10 mouse cellular contexts compared by ENCODE assay signal in the genomic region with DNA sequence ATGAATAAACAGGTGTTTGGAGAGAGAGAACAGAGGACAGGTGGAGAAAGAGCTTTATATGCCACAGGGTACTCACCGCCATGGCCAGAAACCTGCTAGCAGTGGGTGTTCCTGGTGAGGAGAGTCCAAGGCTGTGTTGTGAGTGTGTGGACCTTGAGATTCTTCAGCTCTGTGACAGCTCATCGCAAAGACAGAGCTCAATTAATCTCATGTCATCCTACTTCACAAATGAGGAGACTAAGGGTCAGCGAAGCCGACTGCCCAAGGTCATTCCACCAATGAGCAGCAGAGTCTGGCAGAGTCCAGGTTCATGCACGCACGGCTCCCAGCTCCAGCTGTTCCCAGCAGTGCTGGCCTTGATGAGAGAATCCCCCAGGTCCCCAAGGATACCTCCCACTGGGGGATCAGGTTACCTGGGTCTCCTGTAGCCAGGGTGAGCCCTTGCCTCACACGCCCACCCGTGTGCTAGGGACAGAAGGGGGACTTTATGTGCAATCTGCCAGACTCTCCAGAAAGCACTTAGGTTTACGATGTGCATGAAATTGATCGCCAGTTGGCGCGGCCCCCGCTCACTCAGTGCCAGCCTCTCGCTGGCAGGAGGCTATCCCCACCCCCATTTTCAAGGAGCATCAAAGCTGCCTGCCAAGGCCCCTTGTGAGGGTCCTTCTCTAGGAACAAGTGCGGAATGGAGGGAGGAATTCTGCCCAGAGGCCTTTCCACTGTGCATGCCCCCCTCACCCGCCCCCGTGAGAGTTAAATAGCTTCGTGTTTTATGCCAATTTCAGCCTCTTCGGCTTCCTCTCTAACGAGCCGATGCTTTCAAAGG. TPM values are rescaled to one million over a fixed set of nuclear protein-coding genes. Genes with fewer than 3 reads are reported as not detected.
DNase-seq lines count a peak whose midpoint lies in the region; ATAC-seq lines count a peak whose summit lies in the region.
"Had no signal": no experiment of that assay in that cellular context is flagged by ENCODE, and none has a peak within 500 bp of the region (broad histone marks: within the 10 kb centered on the region; RNA-seq: fewer than 3 reads in every experiment).

No protein-coding gene starts in this region.

- DNase-seq in cerebellum, postnatal 10 days: peak; percentile 79 to 88
- no peak for DNase-seq in cerebellum, postnatal 25 days
- DNase-seq in left cerebral cortex, postnatal 25 days (ENCODE audit: low spot score in 2 of 2): peak; percentile 71 to 73
- DNase-seq in left cerebral cortex, adult 9 months (ENCODE audit: low spot score in 2 of 2): no peak
- peak; percentile 80 to 88 for DNase-seq in layer of hippocampus, adult 18-20 months (ENCODE audit: low spot score in 2 of 2)
- DNase-seq in spleen, postnatal 14 days (ENCODE audit: low spot score in 2 of 2): no peak
- DNase-seq in lung, adult 18-20 months: no peak
- DNase-seq: cerebellum, adult 18-20 months; kidney, adult 9 months had no signal

- intact Hi-C loops in left cerebral cortex, postnatal 25 days (cut with DNase I): no loop called here

- ATAC-seq in neural tube, embryonic 15.5 days (ENCODE audit: low FRiP score): peak; percentile 62

- peaks cover 52% of the 10 kb centered on the region for H3K4me1 ChIP-seq in neural tube, embryonic 15.5 days

- whole genome bisulfite sequencing in neural tube, embryonic 15.5 days: 19% methylated on average over 21 of the region's 21 CpGs

- 0 out of 2 replicates have a peak overlapping the region, but pooled peaks have one; percentile 14 for H3K9ac ChIP-seq in neural tube, embryonic 15.5 days (replicated peaks)

- H3K4me3 ChIP-seq in neural tube, embryonic 15.5 days (replicated peaks): no peak overlapping the region

- H3K27me3 ChIP-seq in neural tube, embryonic 15.5 days (replicated peaks): peaks cover 18% of the 10 kb centered on the region

- peak overlapping the region; percentile 48; the same call in 1 of the 2 replicates for H3K27ac ChIP-seq in neural tube, embryonic 15.5 days (replicated peaks)

- H3K9me3 ChIP-seq in neural tube, embryonic 15.5 days (replicated peaks): no peaks in the 10 kb centered on the region

- peak overlapping the region; percentile 34 for H3K4me2 ChIP-seq in neural tube, embryonic 15.5 days

- no peaks in the 10 kb centered on the region for H3K36me3 ChIP-seq in neural tube, embryonic 15.5 days

RNA-seq across cellular contexts. Expression of a gene that starts 27.6 kb away (rescaled TPM):
- total RNA-seq in left cerebral cortex, postnatal 25 days (2021): 10 to 100 TPM; 11.3 to 16.6 TPM
- total RNA-seq in layer of hippocampus, adult 18-20 months (2021): 10 to 100 TPM; 40.7 to 40.9 TPM
- 0.63 and 1.0 TPM in 2 replicates for polyA plus RNA-seq in neural tube, embryonic 15.5 days (2015; fragmentation: Nextera tagmentation; extraction: Ambion mirVana)

Comparison
In these comparisons a context has a peak if more than half of its experiments do, and no peak if none do; other contexts are left out.
1. DNase-seq: peak in cerebellum, postnatal 10 days (2 of 2), left cerebral cortex, postnatal 25 days (2 of 2) and layer of hippocampus, adult 18-20 months (2 of 2); none in cerebellum, postnatal 25 days (0 of 2), left cerebral cortex, adult 9 months (0 of 2), spleen, postnatal 14 days (0 of 2) and lung, adult 18-20 months (0 of 2).